Mouse (Mus musculus): ENCODE results near the gene Igsf6.

GRCm38 (mm10) chr7:121064309-121064708, 10.1 kb downstream of the Igsf6 start:
- TF ChIP-seq POLR2A (IDR thresholded peaks at IDR 0.05; ENCODE audit: insufficient read length, low read depth) = no peak
- no peak for TF ChIP-seq E2F4 (IDR thresholded peaks at IDR 0.05; ENCODE audit: insufficient read depth)
- no peak for TF ChIP-seq MYOD1 (IDR thresholded peaks at IDR 0.05; ENCODE audit: control insufficient read depth in 1 of 3, insufficient read length in 2 of 3, low read depth in 2 of 3)
- TF ChIP-seq MAX (IDR thresholded peaks at IDR 0.05; ENCODE audit: low read depth) = no peak
- TF ChIP-seq SRF (IDR thresholded peaks at IDR 0.05; ENCODE audit: control insufficient read depth, insufficient read length, low read depth) = no peak
- no peak for TF ChIP-seq USF1 (IDR thresholded peaks at IDR 0.05; ENCODE audit: low read depth)

Data from myocyte (in vitro differentiated cells).